Mouse (Mus musculus) testis, adult 2 months (tissue): ENCODE data around the gene Als2cl. TPM values are rescaled to one million over a fixed set of nuclear protein-coding genes. Genes with fewer than 3 reads are reported as not detected.

Experiments used
- H3K27ac ChIP-seq: fragments of 200-500 bp; 2 replicates; pipeline ENCODE4 v1.5.1; 2012; ENCODE audit warnings: low read depth, low read length; ENCODE audit not compliant: control insufficient read depth, insufficient read depth
- H3K27me3 ChIP-seq: fragments of 200-500 bp; 2 replicates; pipeline ENCODE4 v1.6.1; 2012; ENCODE audit warnings: mild to moderate bottlenecking, low read length, moderate library complexity; ENCODE audit not compliant: control insufficient read depth, insufficient read depth
- H3K36me3 ChIP-seq: fragments of 200-500 bp; 2 replicates; pipeline ENCODE4 v1.6.1; 2012; ENCODE audit warnings: mild to moderate bottlenecking, low read length; ENCODE audit not compliant: control insufficient read depth, insufficient read depth
- H3K4me1 ChIP-seq: fragments of 200-500 bp; 2 replicates; pipeline ENCODE4 v1.6.1; 2012; ENCODE audit warnings: low read length; ENCODE audit not compliant: control insufficient read depth, insufficient read depth
- H3K4me3 ChIP-seq: fragments of 200-500 bp; 2 replicates; pipeline ENCODE4 v1.5.1; 2012; ENCODE audit warnings: low read depth, mild to moderate bottlenecking, low read length, moderate library complexity, mixed read lengths; ENCODE audit not compliant: control insufficient read depth
- CTCF ChIP-seq: fragments of 200-500 bp; IDR thresholded peaks from 2 replicates; pipeline ENCODE4 v1.5.1; 2012; ENCODE audit warnings: low read depth, mild to moderate bottlenecking, inconsistent platforms, low read length, moderate library complexity; ENCODE audit not compliant: control insufficient read depth, insufficient read depth, insufficient replicate concordance
- POLR2A ChIP-seq: fragments of 200-500 bp; IDR thresholded peaks from 2 replicates; pipeline ENCODE4 v1.6.1; 2012; ENCODE audit warnings: low read depth, mild to moderate bottlenecking, inconsistent platforms, low read length, moderate library complexity; ENCODE audit not compliant: control insufficient read depth
- polyA plus RNA-seq: library from polyadenylated mRNA; depleted of rRNA; stranded (reverse); fragments of >200 nt; gene quantifications from 2 replicates; pipeline ENCODE4 v1.2.3, GENCODE M21; 2012

Als2cl gene
- polyA plus RNA-seq, 1 experiment = 4.8 TPM

GRCm38 (mm10) chr9:110871030-110871429 is 8.6 kb upstream of the Als2cl start:
- H3K4me1 ChIP-seq = peaks cover 12% of the 10 kb centered on the region
- H3K27ac ChIP-seq = no peak overlapping the region
- TF ChIP-seq POLR2A (no peak), CTCF (peak; percentile 63; the same call in 1 of the 2 replicates)
- H3K27me3 ChIP-seq = no peaks in the 10 kb centered on the region
- H3K36me3 ChIP-seq = no peaks in the 10 kb centered on the region
- no peak overlapping the region for H3K4me3 ChIP-seq

- H3K27me3 ChIP-seq = no peaks in the 10 kb centered on the region
- no peak overlapping the region for H3K27ac ChIP-seq
- TF ChIP-seq POLR2A (no peak), CTCF (no peak)
These were observed 5.7 kb upstream of the Als2cl start for GRCm38 (mm10) chr9:110873681-110874659.

GRCm38 (mm10) chr9:110874660-110875191 is 4.9 kb upstream of the Als2cl start:
- no peak overlapping the region for H3K27ac ChIP-seq
- no peak overlapping the region for H3K4me3 ChIP-seq
- no peaks in the 10 kb centered on the region for H3K36me3 ChIP-seq
- H3K27me3 ChIP-seq = no peaks in the 10 kb centered on the region
- peaks cover 25% of the 10 kb centered on the region for H3K4me1 ChIP-seq
- TF ChIP-seq POLR2A (no peak), CTCF (no peak)

More at GRCm38 (mm10) chr9:110873681-110874659, 5.7 kb upstream of the Als2cl start:
- peaks cover 20% of the 10 kb centered on the region for H3K4me1 ChIP-seq
- peak overlapping the region; percentile 46 for H3K4me3 ChIP-seq
- H3K36me3 ChIP-seq = no peaks in the 10 kb centered on the region

GRCm38 (mm10) chr9:110875288-110875695 is 4.4 kb upstream of the Als2cl start:
- H3K27ac ChIP-seq = no peak overlapping the region
- no peaks in the 10 kb centered on the region for H3K36me3 ChIP-seq
- H3K27me3 ChIP-seq = no peaks in the 10 kb centered on the region
- TF ChIP-seq POLR2A = no peak
- no peak for TF ChIP-seq CTCF
- H3K4me1 ChIP-seq = peaks cover 31% of the 10 kb centered on the region
- H3K4me3 ChIP-seq = no peak overlapping the region

GRCm38 (mm10) chr9:110877353-110877752 is 2.3 kb upstream of the Als2cl start:
- peak overlapping the region; percentile 66 for H3K27ac ChIP-seq
- TF ChIP-seq POLR2A = no peak
- no peak for TF ChIP-seq CTCF
- peaks cover 37% of the 10 kb centered on the region for H3K4me1 ChIP-seq
- no peaks in the 10 kb centered on the region for H3K36me3 ChIP-seq
- no peak overlapping the region for H3K4me3 ChIP-seq
- no peaks in the 10 kb centered on the region for H3K27me3 ChIP-seq

- Histone ChIP-seq H3K4me1 (peaks cover 37% of the 10 kb centered on the region), H3K4me3 (no peak overlapping the region), H3K27ac (peak overlapping the region; percentile 81), H3K36me3 (no peaks in the 10 kb centered on the region), H3K27me3 (no peaks in the 10 kb centered on the region)
- no peak for TF ChIP-seq CTCF
- TF ChIP-seq POLR2A = peak; percentile 38; the same call in 1 of the 2 replicates
These were observed 1.8 kb upstream of the Als2cl start for GRCm38 (mm10) chr9:110877888-110878287.

- Histone ChIP-seq H3K27ac (peak within 1 kb of the TSS; percentile 88), H3K4me1 (peaks cover 24% of the 10 kb centered on the region), H3K4me3 (peak within 1 kb of the TSS; percentile 83), H3K36me3 (no peaks in the 10 kb centered on the region), H3K27me3 (no peaks in the 10 kb centered on the region)
- TF ChIP-seq CTCF (no peak), POLR2A (peak; percentile 52)
These were observed 410 bp downstream of the Als2cl start, which contains the start of gene Tmie for GRCm38 (mm10) chr9:110879998-110880561. Tmie (minus strand) TSS chr9:110880113.
